Mouse (Mus musculus) stomach, postnatal 0 days (tissue): ENCODE measurements around the gene Kcna3. TPM values are rescaled to one million over a fixed set of nuclear protein-coding genes. Genes with fewer than 3 reads are reported as not detected.

Source experiments
- ATAC-seq: fragments of 200-750 bp; cut with Nextera tagmentation; 2 replicates; pipeline ENCODE4 v1.8.0; 2017; ENCODE audit not compliant: low FRiP score, low TSS enrichment
- DNase-seq: peaks from one replicate; pipeline ENCODE4 v3.0.0-alpha.2; 2016; ENCODE audit warnings: low spot score
- H3K27ac ChIP-seq: fragments of 300-500 bp; sonication (generic); replicated peaks from 2 replicates; pipeline ENCODE4 v1.5.1; 2014; ENCODE audit warnings: mild to moderate bottlenecking, control low read depth
- H3K27me3 ChIP-seq: fragments of 300-500 bp; sonication (generic); 2 replicates; pipeline ENCODE4 v1.6.1; 2014; ENCODE audit warnings: low read length; ENCODE audit not compliant: control insufficient read depth, insufficient read depth
- H3K36me3 ChIP-seq: fragments of 300-500 bp; sonication (generic); 2 replicates; pipeline ENCODE4 v1.6.1; 2014; ENCODE audit warnings: low read length, mixed read lengths; ENCODE audit not compliant: control insufficient read depth, insufficient read depth
- H3K4me1 ChIP-seq: fragments of 300-500 bp; sonication (generic); replicated peaks from 2 replicates; pipeline ENCODE4 v1.6.1; 2014; ENCODE audit warnings: antibody characterized with exemption; ENCODE audit not compliant: control insufficient read depth, insufficient read depth
- H3K4me2 ChIP-seq: fragments of 300-500 bp; sonication (generic); replicated peaks from 2 replicates; pipeline ENCODE4 v1.6.1; 2014; ENCODE audit warnings: low read depth, mild to moderate bottlenecking, control low read depth, moderate library complexity
- H3K4me3 ChIP-seq: fragments of 300-500 bp; sonication (generic); 2 replicates; pipeline ENCODE4 v1.5.1; 2014; ENCODE audit warnings: low read depth, low read length, control low read depth
- H3K9ac ChIP-seq: fragments of 300-500 bp; sonication (generic); 2 replicates; pipeline ENCODE4 v1.6.1; 2014; ENCODE audit warnings: mild to moderate bottlenecking, low read length, control low read depth, mixed read lengths
- H3K9me3 ChIP-seq: fragments of 300-500 bp; sonication (generic); 2 replicates; pipeline ENCODE4 v1.6.1; 2016; ENCODE audit warnings: low read length; ENCODE audit not compliant: control insufficient read depth
- CTCF ChIP-seq: IDR thresholded peaks from 2 replicates; pipeline ENCODE4 v1.5.1; 2016; ENCODE audit warnings: antibody characterized with exemption, low read depth, mild to moderate bottlenecking, moderate library complexity
- EP300 ChIP-seq: optimal IDR thresholded peaks from 2 replicates; pipeline ENCODE3; 2016; ENCODE audit warnings: antibody characterized with exemption
- WGBS: fragments of 180-500 bp; shearing (Covaris S2); extraction: QIAGEN DNeasy Blood & Tissue Kit; methylation state at CpG from one replicate; pipeline ENCODE4 v1.1.7; 2014; 5-methylcytosine and 5-hydroxymethylcytosine counted together
- polyA plus RNA-seq: library from polyadenylated mRNA; unstranded; fragments of >200 nt; fragmentation: Nextera tagmentation; extraction: Ambion mirVana; gene quantifications from 2 replicates; pipeline ENCODE4 v1.2.1, GENCODE M21; 2015

Gene Kcna3
- polyA plus RNA-seq, 1 experiment from 2014 or later = 0.15 TPM

DNA sequence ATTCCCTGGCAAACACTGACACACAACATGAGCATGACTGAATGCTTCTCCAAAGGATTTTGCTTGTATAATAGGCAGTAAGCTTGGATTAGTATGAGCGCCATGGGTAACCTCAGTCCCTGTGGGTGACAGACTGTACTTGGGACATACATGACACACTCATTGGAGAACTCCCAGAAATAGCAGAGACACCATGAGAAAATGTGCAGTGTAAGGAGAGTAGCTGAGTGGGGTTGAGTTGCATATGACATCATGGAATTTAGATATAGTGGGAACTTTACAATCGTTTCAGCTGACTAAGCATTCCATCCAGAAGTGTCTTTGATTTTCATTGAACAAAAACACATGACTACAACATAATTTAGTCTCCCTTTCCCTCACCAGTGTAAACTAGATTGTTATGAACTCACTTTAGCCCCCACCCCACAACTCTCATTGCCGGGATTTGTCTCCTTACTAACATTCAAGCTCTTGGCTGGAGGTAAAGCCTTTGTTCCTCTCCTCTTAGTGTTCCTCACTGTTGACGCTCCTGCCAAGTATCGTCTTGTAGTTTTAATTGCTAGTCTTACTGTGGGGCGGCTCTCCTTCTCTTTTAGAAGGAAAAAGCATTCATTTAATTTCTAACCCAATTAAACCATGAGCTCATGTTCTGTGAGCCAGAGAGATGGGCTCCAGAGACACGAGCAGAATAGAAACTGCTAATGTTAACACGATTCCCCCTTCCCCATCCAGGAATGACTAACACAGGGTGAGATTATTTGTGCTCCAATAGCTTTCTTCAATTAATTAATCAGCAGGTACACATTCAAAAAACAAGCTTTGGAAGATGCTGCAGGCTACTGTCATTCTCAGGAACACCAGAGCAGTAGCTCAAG lies 33.5 kb upstream of the Kcna3 start:
- H3K36me3 ChIP-seq = no peaks in the 10 kb centered on the region
- no peak overlapping the region for H3K4me2 ChIP-seq
- TF ChIP-seq CTCF = no peak
- no peak for TF ChIP-seq EP300
- DNase-seq (no peak), ATAC-seq (no peak)
- WGBS = 83% methylated on average over 8 of the region's 8 CpGs
- H3K4me3 ChIP-seq = no peak overlapping the region
- H3K27ac ChIP-seq = no peak overlapping the region
- H3K27me3 ChIP-seq = no peaks in the 10 kb centered on the region
- no peaks in the 10 kb centered on the region for H3K4me1 ChIP-seq
- no peaks in the 10 kb centered on the region for H3K9me3 ChIP-seq
- no peak overlapping the region for H3K9ac ChIP-seq

DNA sequence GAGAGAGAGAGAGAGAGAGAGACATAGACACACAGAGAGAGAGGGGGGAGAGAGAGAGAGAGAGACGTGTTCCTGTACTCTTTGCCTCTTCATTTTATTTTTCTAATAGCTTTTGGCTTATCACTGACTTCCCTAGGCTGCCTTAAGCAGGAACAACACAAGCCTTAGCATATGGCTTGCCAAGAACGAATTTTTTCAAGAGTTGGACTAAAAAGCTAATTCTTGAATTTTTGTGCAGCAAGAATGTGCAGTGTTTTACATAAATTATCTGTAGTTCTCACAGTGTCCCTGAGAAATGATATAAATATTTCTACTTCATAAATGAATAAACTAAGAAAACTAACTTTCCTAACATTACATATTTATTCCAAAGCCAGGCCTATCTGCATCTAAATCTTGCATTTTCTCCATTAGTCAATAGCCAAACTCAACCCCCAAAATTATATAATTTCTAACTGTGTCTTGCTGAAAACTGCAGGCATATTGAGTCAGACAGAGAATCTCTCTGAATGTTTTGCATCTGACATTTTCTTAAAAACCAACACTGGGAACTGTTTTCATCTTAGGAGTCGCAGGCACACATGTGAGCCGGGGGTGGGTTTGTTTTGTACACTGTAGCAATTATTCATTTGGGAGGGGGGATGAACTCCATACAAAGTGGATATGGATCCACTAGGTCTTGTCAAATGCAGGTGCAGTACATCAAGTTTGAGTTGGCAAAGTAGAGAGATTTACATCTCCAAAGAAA lies 26.5 kb upstream of the Kcna3 start:
- TF ChIP-seq CTCF = no peak
- TF ChIP-seq EP300 = no peak
- DNase-seq = no peak
- Histone ChIP-seq H3K4me2 (no peak overlapping the region), H3K4me1 (no peaks in the 10 kb centered on the region), H3K27me3 (no peaks in the 10 kb centered on the region), H3K9ac (no peak overlapping the region), H3K27ac (no peak overlapping the region), H3K36me3 (no peaks in the 10 kb centered on the region), H3K9me3 (no peaks in the 10 kb centered on the region), H3K4me3 (no peak overlapping the region)
- WGBS = 51% methylated on average over 4 of the region's 4 CpGs
- no peak for ATAC-seq

DNA sequence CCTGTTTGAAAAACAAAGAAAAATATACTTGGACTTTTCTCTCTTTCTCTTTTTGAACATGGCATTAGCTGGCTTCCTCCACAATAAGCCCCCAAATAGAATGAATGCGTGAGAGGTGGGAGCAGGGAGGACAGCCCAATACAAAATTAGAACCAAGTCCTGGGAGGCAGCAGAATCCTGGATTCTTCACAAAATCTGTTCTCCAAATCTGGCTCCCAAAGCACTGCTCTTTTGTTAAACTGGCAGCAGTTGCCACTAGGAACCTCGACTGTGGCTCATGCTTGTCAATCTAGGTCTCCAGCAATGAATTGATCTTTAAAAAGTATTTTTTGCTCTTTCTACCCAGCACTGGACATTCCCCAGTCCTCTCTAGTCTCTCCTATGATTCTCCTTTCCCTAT lies 17.7 kb upstream of the Kcna3 start:
- Histone ChIP-seq H3K9me3 (no peaks in the 10 kb centered on the region), H3K4me1 (no peaks in the 10 kb centered on the region), H3K36me3 (no peaks in the 10 kb centered on the region), H3K27me3 (no peaks in the 10 kb centered on the region), H3K27ac (no peak overlapping the region), H3K9ac (no peak overlapping the region), H3K4me3 (no peak overlapping the region), H3K4me2 (no peak overlapping the region)
- TF ChIP-seq EP300 = no peak
- TF ChIP-seq CTCF = no peak
- DNase-seq = no peak
- ATAC-seq = no peak
- WGBS = 58% methylated on average over 2 of the region's 2 CpGs

DNA sequence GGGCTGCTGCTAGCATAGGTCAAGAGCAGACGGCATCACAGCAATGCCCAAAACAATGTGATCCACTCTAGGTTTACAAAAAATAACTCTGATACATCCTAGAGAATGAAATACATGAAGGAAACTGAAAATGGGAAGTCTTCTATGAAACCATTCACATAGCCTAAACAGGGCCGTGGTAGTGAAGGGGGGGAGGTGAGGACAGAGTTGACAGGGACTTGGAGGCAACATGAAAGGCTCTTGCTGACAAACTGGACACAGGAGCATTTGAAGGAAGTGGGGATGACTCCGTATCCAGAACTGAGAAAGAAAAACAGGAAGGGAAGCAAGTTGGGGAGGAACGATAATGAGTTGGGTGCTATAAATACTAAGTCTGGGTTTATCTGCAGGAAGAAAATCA lies 4.4 kb upstream of the Kcna3 start:
- Histone ChIP-seq H3K27ac (no peak overlapping the region), H3K9ac (no peak overlapping the region), H3K27me3 (no peaks in the 10 kb centered on the region), H3K4me1 (no peaks in the 10 kb centered on the region), H3K4me3 (no peak overlapping the region), H3K9me3 (no peaks in the 10 kb centered on the region), H3K4me2 (no peak overlapping the region), H3K36me3 (no peaks in the 10 kb centered on the region)
- ATAC-seq (no peak), DNase-seq (no peak)
- TF ChIP-seq EP300 (no peak), CTCF (no peak)
- 73% methylated on average over 4 of the region's 4 CpGs for WGBS

DNA sequence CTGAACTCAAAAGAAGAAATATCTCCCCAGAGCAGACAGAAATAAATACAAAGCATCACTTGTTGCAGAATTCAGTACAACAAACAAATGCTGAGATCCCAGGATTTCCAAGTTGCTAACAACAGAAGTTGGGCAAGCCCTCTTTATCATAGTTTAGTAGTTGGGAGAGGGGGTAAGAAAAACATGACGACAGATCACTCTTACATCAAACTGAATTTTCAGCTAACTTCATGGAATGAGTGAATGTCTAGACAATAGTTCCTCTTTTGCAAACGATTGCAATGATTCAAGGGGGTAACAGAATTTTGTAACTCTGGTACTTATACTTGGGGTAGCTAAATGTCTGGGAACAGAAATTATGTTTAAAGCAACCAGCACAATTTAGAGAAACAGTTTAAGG lies 1.2 kb upstream of the Kcna3 start:
- Histone ChIP-seq H3K27ac (no peak overlapping the region), H3K4me3 (no peak overlapping the region), H3K27me3 (no peaks in the 10 kb centered on the region), H3K9ac (no peak overlapping the region), H3K4me1 (no peaks in the 10 kb centered on the region), H3K9me3 (no peaks in the 10 kb centered on the region), H3K4me2 (no peak overlapping the region), H3K36me3 (no peaks in the 10 kb centered on the region)
- WGBS = 69% methylated on average over 2 of the region's 2 CpGs
- no peak for ATAC-seq
- TF ChIP-seq EP300 = no peak
- TF ChIP-seq CTCF = no peak
- DNase-seq = no peak
